Mouse (Mus musculus): ENCODE results near the gene Lypd1. TPM values are rescaled to one million over a fixed set of nuclear protein-coding genes. Genes with fewer than 3 reads are reported as not detected.
A peak's percentile ranks its signal among the peaks of the same experiment; 100 is the strongest.

Gene Lypd1
- polyA plus RNA-seq (2012; rRNA removed), result 64.1 and 74.4 TPM in 2 replicates

DNA sequence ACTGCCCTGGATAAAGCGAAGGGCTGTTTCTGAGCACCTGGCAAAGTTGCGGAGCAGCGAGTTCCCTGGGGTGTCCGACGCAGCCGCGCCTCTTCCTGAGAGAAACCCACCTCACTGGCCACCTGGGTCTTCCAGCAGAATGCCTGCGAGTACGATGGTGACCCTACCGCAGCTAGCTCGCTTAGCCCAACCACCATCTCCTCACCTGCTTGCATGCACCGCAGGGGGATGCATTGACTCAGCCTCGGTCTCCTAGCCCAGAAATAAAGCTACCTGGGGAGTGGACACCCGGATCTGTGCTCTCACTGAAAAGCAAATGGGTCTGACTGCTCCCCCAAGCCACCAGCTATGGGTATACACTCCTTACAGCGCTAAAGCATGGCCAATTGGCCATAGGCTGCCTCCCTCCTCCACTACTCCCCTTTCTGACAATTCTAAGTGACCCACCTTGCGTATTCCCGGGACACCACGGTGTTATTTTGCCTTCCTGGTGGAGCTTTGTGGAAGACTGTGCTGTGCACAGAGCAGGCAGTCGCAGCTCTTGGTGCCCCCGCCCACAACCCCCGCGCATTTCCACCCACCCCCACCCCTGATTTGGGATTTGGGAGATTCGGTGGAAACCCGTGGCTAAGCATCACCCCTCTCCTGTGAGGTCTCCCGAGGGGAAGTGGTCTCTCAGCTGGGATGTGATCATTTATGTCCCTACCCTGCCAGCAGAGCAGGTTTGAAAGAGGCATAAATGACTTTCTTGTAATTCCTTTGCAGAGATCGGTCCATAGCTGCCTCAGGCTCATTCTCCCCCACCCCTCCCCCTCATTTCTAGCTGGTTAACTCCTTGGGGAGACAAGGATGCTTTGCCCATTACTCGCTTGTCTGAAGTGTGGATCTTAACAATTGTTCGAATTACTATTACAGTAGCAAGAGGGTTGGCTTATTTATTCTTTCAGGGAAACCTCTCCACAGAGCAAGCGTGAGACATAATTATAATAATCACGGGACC, at the start of gene Lypd1:
Gene Lypd1, minus strand, starts transcription at position 501 of the 1,000 bp plus-strand sequence.
- DNase-seq (ENCODE audit: extremely low spot score in 1 of 2, low spot score in 1 of 2), result no peak

GRCm38 (mm10) chr1:125951026-125951425, 38.1 kb upstream of the Lypd1 start:
- no peak for DNase-seq (ENCODE audit: extremely low spot score in 1 of 2, low spot score in 1 of 2)

DNA sequence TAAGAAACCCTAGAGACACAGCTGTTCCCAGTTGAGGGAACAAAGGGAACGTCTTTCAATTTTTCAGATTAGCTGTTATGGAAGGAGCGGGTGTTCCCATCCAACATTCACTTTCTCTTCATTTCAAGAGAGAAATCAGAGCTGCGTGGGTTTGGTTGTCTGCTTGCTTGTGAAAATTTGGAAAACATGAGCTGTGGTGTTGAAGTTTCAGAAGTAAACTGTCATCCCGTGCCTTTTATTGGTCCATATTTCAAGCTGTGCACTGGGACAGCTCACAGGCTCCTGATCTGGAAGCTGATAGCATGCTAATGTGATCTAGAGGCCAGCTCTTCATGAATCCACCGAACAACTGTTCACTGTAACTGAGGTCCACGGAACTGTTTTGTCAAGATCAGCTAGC, 36.2 kb upstream of the Lypd1 start:
- DNase-seq (ENCODE audit: extremely low spot score in 1 of 2, low spot score in 1 of 2), result peak in 1 of 2 experiments; percentile 32

- DNase-seq (ENCODE audit: extremely low spot score in 1 of 2, low spot score in 1 of 2), result peak; percentile 12 to 34
Observed at GRCm38 (mm10) chr1:125945136-125945535, 32.2 kb upstream of the Lypd1 start.

DNA sequence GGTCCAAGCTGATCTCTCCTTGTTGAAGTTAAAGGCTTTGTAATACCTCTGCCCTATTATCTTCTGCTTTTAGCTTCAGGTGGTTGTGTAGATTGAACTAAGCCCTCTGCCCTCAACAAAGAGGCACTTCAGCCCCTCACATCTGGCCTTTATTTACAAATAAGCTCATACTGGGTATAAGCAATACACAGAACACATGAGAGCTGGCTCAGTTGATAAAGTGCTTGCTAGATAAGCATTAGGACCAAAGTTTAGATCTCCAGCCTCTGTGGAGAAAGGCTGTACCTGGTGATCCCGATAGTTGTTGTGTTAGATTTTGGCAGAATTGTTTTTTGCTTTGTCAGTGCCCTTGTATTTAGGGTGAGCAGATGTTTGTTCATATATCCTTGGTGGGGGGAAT, 30.4 kb upstream of the Lypd1 start:
- DNase-seq (ENCODE audit: extremely low spot score in 1 of 2, low spot score in 1 of 2), result no peak

DNA sequence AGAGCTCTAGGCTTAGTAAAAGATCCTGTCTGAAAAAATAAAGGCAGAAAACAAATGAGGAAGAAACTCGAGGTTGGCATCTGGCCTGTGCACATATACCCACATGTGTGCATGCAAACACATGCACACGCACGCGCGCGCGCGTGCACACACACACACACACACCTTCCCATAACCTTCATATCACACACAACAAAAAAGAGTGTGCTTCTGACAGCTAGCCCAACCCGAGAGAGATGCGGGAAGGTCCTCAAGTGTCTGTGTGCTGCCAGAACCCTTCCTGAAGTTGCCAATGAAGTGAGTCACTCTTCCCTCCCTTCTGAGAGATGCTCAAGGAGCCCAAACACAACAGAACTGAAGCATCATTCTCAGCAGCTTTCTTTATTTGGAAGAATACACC, 12.6 kb upstream of the Lypd1 start:
- peak in 1 of 2 experiments; percentile 12 for DNase-seq (ENCODE audit: extremely low spot score in 1 of 2, low spot score in 1 of 2)

- peak in 1 of 2 experiments; percentile 13 for DNase-seq (ENCODE audit: extremely low spot score in 1 of 2, low spot score in 1 of 2)
Observed at GRCm38 (mm10) chr1:125923062-125923461, 10.2 kb upstream of the Lypd1 start.

GRCm38 (mm10) chr1:125920696-125921095, 7.8 kb upstream of the Lypd1 start:
- DNase-seq (ENCODE audit: extremely low spot score in 1 of 2, low spot score in 1 of 2), result no peak

GRCm38 (mm10) chr1:125911901-125912445, 928 bp downstream of the Lypd1 start:
- DNase-seq (ENCODE audit: extremely low spot score in 1 of 2, low spot score in 1 of 2), result peak; percentile 11 to 66

DNA sequence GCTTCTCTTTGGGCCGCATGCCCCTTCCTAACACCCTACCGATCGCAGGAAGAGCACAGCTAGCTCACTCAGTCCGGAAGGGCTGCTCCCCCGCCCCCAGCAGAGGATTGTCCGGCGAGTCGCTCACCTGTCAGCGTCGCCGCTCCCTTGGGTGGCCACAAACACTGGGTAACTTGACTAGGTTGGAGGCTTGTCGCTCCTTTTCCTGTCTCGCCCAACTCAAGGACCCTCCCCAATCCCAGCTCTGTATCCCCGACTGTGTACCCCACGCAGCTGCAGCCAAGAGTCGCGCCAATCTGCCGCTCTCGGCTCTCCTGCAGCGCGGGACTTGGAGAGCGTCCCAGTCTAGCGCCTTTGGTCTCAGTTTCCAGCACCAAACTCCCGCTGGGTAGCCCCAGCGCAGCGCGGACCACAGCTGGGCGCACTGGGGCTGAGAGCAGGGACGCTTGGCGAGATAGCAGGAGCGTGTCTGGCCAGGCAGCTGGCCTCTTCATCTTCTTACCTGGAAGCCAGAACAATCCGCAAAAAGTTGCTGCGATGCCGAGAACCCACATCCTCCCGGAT, 1.5 kb downstream of the Lypd1 start:
- peak; percentile 3 to 43 for DNase-seq (ENCODE audit: extremely low spot score in 1 of 2, low spot score in 1 of 2)

GRCm38 (mm10) chr1:125910871-125911265, 2.0 kb downstream of the Lypd1 start:
- no peak for DNase-seq (ENCODE audit: extremely low spot score in 1 of 2, low spot score in 1 of 2)

- DNase-seq (ENCODE audit: extremely low spot score in 1 of 2, low spot score in 1 of 2), result peak in 1 of 2 experiments; percentile 11
Observed at GRCm38 (mm10) chr1:125910211-125910870, 2.6 kb downstream of the Lypd1 start.

DNA sequence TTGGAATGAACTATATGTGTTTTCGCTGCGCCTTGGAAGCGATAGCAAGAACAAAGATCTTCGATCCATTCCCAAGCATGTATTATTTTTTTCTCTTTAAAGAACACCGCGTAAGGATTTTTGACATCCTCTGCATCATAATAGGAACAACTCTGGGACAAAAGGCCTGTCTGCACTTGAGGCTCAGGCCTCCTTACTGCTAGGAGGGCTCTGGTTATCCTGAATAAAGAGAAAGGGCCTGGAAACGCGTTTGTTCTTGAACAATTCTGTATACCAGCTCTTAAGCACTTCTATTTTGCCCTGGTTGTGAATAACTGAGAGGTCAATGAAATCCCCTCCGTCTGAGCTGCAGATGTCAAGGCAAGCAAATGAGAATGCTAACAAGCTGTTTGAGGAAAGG, 19.7 kb downstream of the Lypd1 start:
- no peak for DNase-seq (ENCODE audit: extremely low spot score in 1 of 2, low spot score in 1 of 2)

- no peak for DNase-seq (ENCODE audit: extremely low spot score in 1 of 2, low spot score in 1 of 2)
Observed at GRCm38 (mm10) chr1:125870056-125870455, 42.8 kb downstream of the Lypd1 start.

GRCm38 (mm10) chr1:125858631-125859030, 54.3 kb downstream of the Lypd1 start:
- peak; percentile 9 to 50 for DNase-seq (ENCODE audit: extremely low spot score in 1 of 2, low spot score in 1 of 2)

- DNase-seq (ENCODE audit: extremely low spot score in 1 of 2, low spot score in 1 of 2), result no peak
Observed at GRCm38 (mm10) chr1:125854646-125855045, 58.3 kb downstream of the Lypd1 start.

DNA sequence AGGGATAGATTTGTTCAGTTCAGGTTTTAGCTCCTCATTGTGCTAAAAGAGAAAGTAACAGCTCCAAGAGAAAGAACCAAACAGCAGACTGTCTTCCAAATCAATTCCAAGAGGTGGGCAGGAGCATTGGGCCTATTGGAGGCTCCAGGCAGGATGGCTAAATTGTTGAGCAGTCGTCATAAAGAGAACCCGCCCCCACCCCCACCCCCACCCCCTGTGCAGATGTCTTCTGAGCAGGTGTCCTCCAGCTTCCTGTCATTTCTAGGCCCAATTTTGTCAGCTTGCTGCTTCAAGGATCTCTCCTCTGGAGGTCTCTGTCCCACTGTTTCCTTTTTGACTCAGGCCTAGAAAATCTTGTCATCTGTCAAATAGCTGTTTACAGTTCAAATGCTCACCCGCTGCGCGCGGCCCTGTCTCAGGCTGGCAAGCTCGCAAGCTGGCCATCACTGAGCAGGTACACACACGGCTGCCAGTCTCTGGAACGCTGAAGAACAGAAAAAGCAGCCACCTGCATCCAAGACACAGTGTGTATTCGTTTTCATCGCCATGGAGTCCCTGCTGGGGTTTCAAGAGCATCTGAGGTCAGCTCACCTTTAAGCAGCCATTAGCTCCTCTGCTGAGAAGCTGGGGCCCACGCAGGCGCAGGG, 73.0 kb downstream of the Lypd1 start:
- no peak for DNase-seq (ENCODE audit: extremely low spot score in 1 of 2, low spot score in 1 of 2)

DNA sequence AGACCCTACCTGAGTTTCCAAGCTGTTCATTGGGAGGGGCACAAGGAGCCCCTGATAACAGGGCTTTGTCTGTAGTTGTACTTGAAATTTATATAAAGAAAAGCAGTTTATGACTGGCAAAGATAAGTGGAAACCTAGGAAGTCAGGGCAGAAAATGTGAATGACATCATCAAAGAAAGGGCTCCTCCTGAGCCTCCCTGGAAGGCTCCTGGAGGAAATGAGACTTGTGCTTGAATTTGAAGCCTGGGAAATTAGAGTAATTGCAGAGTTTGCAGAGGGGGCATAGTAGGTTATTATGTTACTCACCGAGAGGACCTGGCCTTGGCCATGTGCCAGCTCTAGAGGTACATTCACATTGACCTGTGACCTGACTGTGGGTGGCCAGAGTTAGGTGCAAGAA, 75.4 kb downstream of the Lypd1 start:
- no peak for DNase-seq (ENCODE audit: extremely low spot score in 1 of 2, low spot score in 1 of 2)

- no peak for DNase-seq (ENCODE audit: extremely low spot score in 1 of 2, low spot score in 1 of 2)
Observed at GRCm38 (mm10) chr1:125823611-125824010, 89.3 kb downstream of the Lypd1 start.

- DNase-seq (ENCODE audit: extremely low spot score in 1 of 2, low spot score in 1 of 2), result no peak
Observed at GRCm38 (mm10) chr1:125821101-125821500, 91.8 kb downstream of the Lypd1 start.
